Mouse (Mus musculus) hindbrain, embryonic 13.5 days (tissue): ENCODE results near the gene Tapbpl. TPM values are rescaled to one million over a fixed set of nuclear protein-coding genes. Genes with fewer than 3 reads are reported as not detected.

Source experiments
- ATAC-seq: fragments of 200-750 bp; cut with Nextera tagmentation; 2 replicates; pipeline ENCODE4 v1.8.0; 2017; ENCODE audit warnings: moderate TSS enrichment; ENCODE audit not compliant: low FRiP score
- H3K27ac ChIP-seq: fragments of 300-500 bp; sonication (generic); 2 replicates; pipeline ENCODE4 v1.5.1; 2015; ENCODE audit warnings: inconsistent platforms, mild to moderate bottlenecking, moderate library complexity
- H3K27me3 ChIP-seq: fragments of 300-500 bp; sonication (generic); 2 replicates; pipeline ENCODE4 v1.6.1; 2015; ENCODE audit warnings: mild to moderate bottlenecking, inconsistent platforms
- H3K36me3 ChIP-seq: fragments of 300-500 bp; sonication (generic); 2 replicates; pipeline ENCODE4 v1.6.1; 2015; ENCODE audit warnings: mild to moderate bottlenecking, inconsistent platforms
- H3K4me1 ChIP-seq: fragments of 300-500 bp; sonication (generic); replicated peaks from 2 replicates; pipeline ENCODE4 v1.6.1; 2015; ENCODE audit warnings: inconsistent platforms
- H3K4me2 ChIP-seq: fragments of 300-500 bp; sonication (generic); 2 replicates; pipeline ENCODE4 v1.6.1; 2015; ENCODE audit warnings: inconsistent platforms, mild to moderate bottlenecking, moderate library complexity
- H3K4me3 ChIP-seq: fragments of 300-500 bp; sonication (generic); 2 replicates; pipeline ENCODE4 v1.5.1; 2015; ENCODE audit warnings: mild to moderate bottlenecking, inconsistent platforms
- H3K9ac ChIP-seq: fragments of 300-500 bp; sonication (generic); 2 replicates; pipeline ENCODE4 v1.6.1; 2015; ENCODE audit warnings: mild to moderate bottlenecking, inconsistent platforms
- H3K9me3 ChIP-seq: fragments of 300-500 bp; sonication (generic); 2 replicates; pipeline ENCODE4 v1.6.1; 2016; ENCODE audit warnings: inconsistent platforms
- whole genome bisulfite sequencing: fragments of 180-500 bp; shearing (Covaris S2); methylation state at CpG from one replicate; pipeline ENCODE4 v1.1.7; 2015; 5-methylcytosine and 5-hydroxymethylcytosine counted together
- polyA plus RNA-seq: library from polyadenylated mRNA; unstranded; fragments of >200 nt; fragmentation: Nextera tagmentation; extraction: Ambion mirVana; gene quantifications from 2 replicates; pipeline ENCODE4 v1.2.1, GENCODE M21; 2015

Gene Tapbpl
- polyA plus RNA-seq, 1 experiment from 2014 or later: 4.3 TPM

GRCm38 (mm10) chr6:125236782-125237181, 5.1 kb upstream of the Tapbpl start, which contains the start of gene Cd27:
TSS of gene Cd27 (minus strand) at chr6:125237010.
- Histone ChIP-seq H3K4me3 (no peak within 1 kb of the TSS), H3K9me3 (no peaks in the 10 kb centered on the region), H3K27ac (no peak within 1 kb of the TSS), H3K4me2 (no peak within 1 kb of the TSS), H3K4me1 (peaks cover 6% of the 10 kb centered on the region), H3K27me3 (0 out of 2 replicates have a peak, but pooled peaks cover 4% of the 10 kb centered on the region), H3K9ac (0 out of 2 replicates have a peak within 1 kb of the TSS, but pooled peaks have one; percentile 24), H3K36me3 (no peaks in the 10 kb centered on the region)
- 22% methylated on average over 6 of the region's 6 CpGs for WGBS
- no peak for ATAC-seq

GRCm38 (mm10) chr6:125236341-125236740, 4.7 kb upstream of the Tapbpl start:
- Histone ChIP-seq H3K9ac (no peak overlapping the region), H3K27me3 (0 out of 2 replicates have a peak, but pooled peaks cover 4% of the 10 kb centered on the region), H3K9me3 (no peaks in the 10 kb centered on the region), H3K27ac (no peak overlapping the region), H3K36me3 (no peaks in the 10 kb centered on the region), H3K4me1 (peaks cover 10% of the 10 kb centered on the region), H3K4me3 (no peak overlapping the region), H3K4me2 (no peak overlapping the region)
- no peak for ATAC-seq
- 50% methylated on average over 6 of the region's 6 CpGs for WGBS

DNA sequence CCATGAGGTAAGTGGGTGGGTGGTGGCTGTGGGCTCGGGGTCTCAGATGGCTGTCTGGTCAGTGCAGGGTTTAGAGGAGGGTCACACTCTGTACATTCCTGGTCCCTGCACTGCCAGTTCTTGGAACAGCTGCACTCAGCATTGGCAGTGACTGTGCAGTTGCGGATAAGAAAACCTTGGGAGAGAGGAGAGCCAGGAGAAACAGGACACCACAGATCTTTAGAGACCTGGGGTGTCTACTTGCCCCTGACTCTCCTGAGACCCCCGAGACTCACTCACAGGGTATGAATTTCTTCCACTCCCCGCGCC, 2.8 kb upstream of the Tapbpl start:
- H3K9ac ChIP-seq: no peak overlapping the region
- ATAC-seq: no peak
- H3K36me3 ChIP-seq: no peaks in the 10 kb centered on the region
- no peak overlapping the region for H3K4me3 ChIP-seq
- peaks cover 19% of the 10 kb centered on the region for H3K4me1 ChIP-seq
- no peaks in the 10 kb centered on the region for H3K9me3 ChIP-seq
- H3K27me3 ChIP-seq: 0 out of 2 replicates have a peak, but pooled peaks cover 4% of the 10 kb centered on the region
- WGBS: 74% methylated on average over 5 of the region's 5 CpGs
- no peak overlapping the region for H3K27ac ChIP-seq
- no peak overlapping the region for H3K4me2 ChIP-seq

DNA sequence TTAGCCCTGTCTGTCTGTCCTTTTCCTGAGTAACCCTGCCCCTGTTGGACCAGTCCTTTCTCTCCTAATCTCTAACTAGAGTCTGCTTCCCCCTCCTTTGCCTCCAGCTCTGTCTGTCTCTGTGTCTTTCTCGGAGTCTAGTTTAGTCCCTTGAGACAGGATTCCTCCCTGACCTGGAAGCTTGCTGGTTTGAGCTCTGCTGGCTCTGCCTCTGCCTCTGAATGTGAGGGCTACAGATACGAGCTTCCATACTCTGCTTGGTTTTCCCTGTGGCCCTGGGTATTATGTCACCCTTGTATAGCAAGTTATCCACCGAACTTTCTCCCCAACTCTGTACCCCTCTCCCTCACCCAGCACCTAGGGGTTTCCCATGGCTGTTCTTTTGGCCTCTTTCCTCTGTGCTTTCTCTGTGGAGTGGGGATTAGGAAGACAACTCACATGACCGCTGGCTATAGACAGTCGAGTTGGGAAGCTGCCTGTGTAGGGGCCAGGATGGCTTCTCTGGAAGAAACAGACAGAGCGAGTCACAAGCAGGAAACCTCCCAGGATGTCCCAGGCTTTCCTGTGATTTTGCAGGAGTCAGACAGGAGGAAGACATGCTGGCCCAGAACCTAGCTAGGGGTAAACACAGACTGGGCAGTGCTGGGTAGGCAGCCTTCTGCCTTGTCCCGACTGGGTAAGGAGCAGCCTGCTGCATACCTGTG, 2.3 kb upstream of the Tapbpl start:
- H3K4me1 ChIP-seq: peaks cover 19% of the 10 kb centered on the region
- no peaks in the 10 kb centered on the region for H3K36me3 ChIP-seq
- ATAC-seq: no peak
- 70% methylated on average over 7 of the region's 7 CpGs for WGBS
- H3K27ac ChIP-seq: no peak overlapping the region
- no peak overlapping the region for H3K4me3 ChIP-seq
- H3K27me3 ChIP-seq: 0 out of 2 replicates have a peak, but pooled peaks cover 4% of the 10 kb centered on the region
- no peak overlapping the region for H3K4me2 ChIP-seq
- no peaks in the 10 kb centered on the region for H3K9me3 ChIP-seq
- H3K9ac ChIP-seq: no peak overlapping the region

DNA sequence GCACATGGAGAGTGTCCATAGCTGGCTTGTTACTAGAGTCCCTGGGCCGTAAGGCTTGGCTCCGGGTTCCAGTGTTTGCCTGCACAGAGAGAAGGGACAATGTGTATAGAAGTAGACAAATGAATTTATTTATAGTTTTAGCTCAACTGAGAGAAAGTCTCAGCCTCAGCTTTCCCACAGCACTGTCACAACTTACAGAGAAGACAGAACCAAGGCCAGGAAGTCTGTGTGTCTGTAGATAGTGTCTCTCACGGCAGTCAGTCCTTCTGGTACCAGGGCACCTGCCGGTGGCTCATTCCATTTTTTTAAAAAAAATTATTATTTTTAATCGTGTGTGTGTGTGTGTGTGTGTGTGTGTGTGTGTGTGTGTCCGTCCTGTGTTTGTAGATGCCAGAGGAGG, 856 bp upstream of the Tapbpl start:
- H3K9ac ChIP-seq: no peak overlapping the region
- no peaks in the 10 kb centered on the region for H3K36me3 ChIP-seq
- ATAC-seq: no peak
- H3K9me3 ChIP-seq: no peaks in the 10 kb centered on the region
- WGBS: 84% methylated on average over 6 of the region's 6 CpGs
- peaks cover 19% of the 10 kb centered on the region for H3K4me1 ChIP-seq
- H3K4me3 ChIP-seq: no peak overlapping the region
- no peak overlapping the region for H3K4me2 ChIP-seq
- H3K27ac ChIP-seq: no peak overlapping the region
- H3K27me3 ChIP-seq: 0 out of 2 replicates have a peak, but pooled peaks cover 4% of the 10 kb centered on the region

- H3K4me2 ChIP-seq: peak overlapping the region; percentile 87
- peak overlapping the region; percentile 73; the same call in 1 of the 2 replicates for H3K27ac ChIP-seq
- ATAC-seq: peak; percentile 14; the same call in 1 of the 2 replicates
- 57% methylated on average over 4 of the region's 4 CpGs for WGBS
- H3K4me3 ChIP-seq: peak overlapping the region; percentile 43
- H3K27me3 ChIP-seq: 0 out of 2 replicates have a peak, but pooled peaks cover 4% of the 10 kb centered on the region
- peak overlapping the region; percentile 75 for H3K9ac ChIP-seq
- no peaks in the 10 kb centered on the region for H3K36me3 ChIP-seq
- H3K9me3 ChIP-seq: no peaks in the 10 kb centered on the region
- peaks cover 19% of the 10 kb centered on the region for H3K4me1 ChIP-seq
These were observed 381 bp upstream of the Tapbpl start for GRCm38 (mm10) chr6:125232045-125232437.

- 0 out of 2 replicates have a peak, but pooled peaks have one; percentile 3 for ATAC-seq
- peak overlapping the region; percentile 75; the same call in 1 of the 2 replicates for H3K9ac ChIP-seq
- H3K27ac ChIP-seq: peak overlapping the region; percentile 60
- H3K4me1 ChIP-seq: peaks cover 19% of the 10 kb centered on the region
- peak overlapping the region; percentile 87 for H3K4me2 ChIP-seq
- H3K4me3 ChIP-seq: no peak overlapping the region
- WGBS: 70% methylated on average over 9 of the region's 9 CpGs
- no peaks in the 10 kb centered on the region for H3K27me3 ChIP-seq
- no peaks in the 10 kb centered on the region for H3K9me3 ChIP-seq
- no peaks in the 10 kb centered on the region for H3K36me3 ChIP-seq
These were observed 1.1 kb downstream of the Tapbpl start for GRCm38 (mm10) chr6:125230571-125230970.

DNA sequence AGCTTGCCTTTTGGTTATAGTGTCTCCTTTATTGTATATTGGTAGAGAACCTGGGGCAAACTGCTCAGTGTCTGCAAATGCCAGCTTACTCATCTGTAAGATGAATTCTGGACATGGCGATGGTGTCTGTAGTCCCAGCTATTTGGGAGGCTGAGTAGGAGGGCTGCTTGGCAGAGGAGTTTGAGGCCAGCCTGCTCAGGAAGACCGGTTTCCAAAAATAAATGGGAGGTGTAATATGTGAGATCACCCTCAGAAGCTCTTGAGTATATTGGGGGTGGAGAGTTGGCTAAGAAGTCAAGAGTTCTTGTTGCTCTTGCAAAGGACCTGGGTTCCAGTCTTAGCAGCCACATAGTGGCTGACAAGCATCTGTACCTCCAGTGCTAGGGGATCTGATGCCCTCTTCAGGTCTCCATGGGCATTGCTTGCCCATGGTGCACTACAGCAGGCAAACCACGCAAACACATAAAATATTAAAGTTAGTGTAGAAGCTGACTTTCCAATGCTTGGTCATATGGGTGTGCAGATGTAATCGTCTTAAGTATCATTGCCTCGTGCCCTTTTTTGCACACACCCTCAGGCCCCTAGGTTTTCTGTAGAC, 6.0 kb downstream of the Tapbpl start:
- Histone ChIP-seq H3K4me3 (no peak overlapping the region), H3K36me3 (peaks cover 7% of the 10 kb centered on the region; the same call in 1 of the 2 replicates), H3K27ac (no peak overlapping the region), H3K4me1 (peaks cover 2% of the 10 kb centered on the region), H3K27me3 (no peaks in the 10 kb centered on the region), H3K9ac (no peak overlapping the region), H3K9me3 (no peaks in the 10 kb centered on the region), H3K4me2 (no peak overlapping the region)
- WGBS: 92% methylated on average over 5 of the region's 5 CpGs
- ATAC-seq: no peak

- Histone ChIP-seq H3K27me3 (no peaks in the 10 kb centered on the region), H3K9me3 (no peaks in the 10 kb centered on the region), H3K36me3 (peaks cover 16% of the 10 kb centered on the region), H3K4me3 (no peak overlapping the region), H3K27ac (no peak overlapping the region), H3K4me2 (no peak overlapping the region), H3K4me1 (no peaks in the 10 kb centered on the region), H3K9ac (no peak overlapping the region)
- WGBS: 88% methylated on average over 3 of the region's 3 CpGs
- no peak for ATAC-seq
These were observed 9.1 kb downstream of the Tapbpl start for GRCm38 (mm10) chr6:125222577-125222976.

- H3K4me2 ChIP-seq: no peak overlapping the region
- H3K9me3 ChIP-seq: no peaks in the 10 kb centered on the region
- H3K4me1 ChIP-seq: no peaks in the 10 kb centered on the region
- H3K27me3 ChIP-seq: 0 out of 2 replicates have a peak, but pooled peaks cover under 1% of the 10 kb centered on the region
- H3K27ac ChIP-seq: no peak overlapping the region
- H3K9ac ChIP-seq: 0 out of 2 replicates have a peak overlapping the region, but pooled peaks have one; percentile 15
- H3K36me3 ChIP-seq: peaks cover 16% of the 10 kb centered on the region
- WGBS: 75% methylated on average over 2 of the region's 2 CpGs
- ATAC-seq: no peak
- H3K4me3 ChIP-seq: no peak overlapping the region
These were observed 9.5 kb downstream of the Tapbpl start for GRCm38 (mm10) chr6:125222146-125222545.

GRCm38 (mm10) chr6:125221115-125221745, 10.4 kb downstream of the Tapbpl start:
- H3K4me3 ChIP-seq: no peak overlapping the region
- no peaks in the 10 kb centered on the region for H3K9me3 ChIP-seq
- no peak for ATAC-seq
- H3K4me2 ChIP-seq: no peak overlapping the region
- H3K9ac ChIP-seq: no peak overlapping the region; the same call in 1 of the 2 replicates
- H3K27me3 ChIP-seq: 0 out of 2 replicates have a peak, but pooled peaks cover 5% of the 10 kb centered on the region
- no peak overlapping the region for H3K27ac ChIP-seq
- peaks cover 16% of the 10 kb centered on the region for H3K36me3 ChIP-seq
- WGBS: 88% methylated on average over 20 of the region's 20 CpGs
- peaks cover 6% of the 10 kb centered on the region; the same call in 1 of the 2 replicates for H3K4me1 ChIP-seq

GRCm38 (mm10) chr6:125218963-125219362, 12.7 kb downstream of the Tapbpl start:
- Histone ChIP-seq H3K4me2 (no peak overlapping the region), H3K4me1 (peaks cover 10% of the 10 kb centered on the region), H3K4me3 (no peak overlapping the region), H3K27me3 (peaks cover 8% of the 10 kb centered on the region; the same call in 1 of the 2 replicates), H3K27ac (no peak overlapping the region), H3K36me3 (peaks cover 8% of the 10 kb centered on the region; the same call in 1 of the 2 replicates), H3K9me3 (no peaks in the 10 kb centered on the region), H3K9ac (no peak overlapping the region)
- ATAC-seq: no peak
- whole genome bisulfite sequencing: 80% methylated on average over 4 of the region's 4 CpGs
